Mouse (Mus musculus) liver, embryonic 11.5 days (tissue): Measurements from ENCODE around the gene Ubr4. TPM values are rescaled to one million over a fixed set of nuclear protein-coding genes. Genes with fewer than 3 reads are reported as not detected.

ENCODE experiments used
- ATAC-seq: fragments of 200-750 bp; cut with Nextera tagmentation; replicated peaks from 2 replicates; pipeline ENCODE4 v1.8.0; 2017; ENCODE audit warnings: moderate number of reproducible peaks, mild to moderate bottlenecking, moderate TSS enrichment, moderate library complexity; ENCODE audit not compliant: low FRiP score
- DNase-seq: peaks from one replicate; pipeline ENCODE4 v3.0.0-alpha.2; 2017; ENCODE audit warnings: low spot score
- H3K27ac ChIP-seq: fragments of 300-500 bp; sonication (generic); 2 replicates; pipeline ENCODE4 v1.5.1; 2014; ENCODE audit warnings: mild to moderate bottlenecking, low read depth, low read length, control low read depth
- H3K27me3 ChIP-seq: fragments of 300-500 bp; sonication (generic); replicated peaks from 2 replicates; pipeline ENCODE4 v1.6.1; 2014; ENCODE audit warnings: low read length, mixed read lengths; ENCODE audit not compliant: control insufficient read depth, insufficient read depth
- H3K36me3 ChIP-seq: fragments of 300-500 bp; sonication (generic); 2 replicates; pipeline ENCODE4 v1.6.1; 2014; ENCODE audit warnings: mild to moderate bottlenecking, low read length, moderate library complexity, mixed read lengths; ENCODE audit not compliant: control insufficient read depth, insufficient read depth
- H3K4me1 ChIP-seq: fragments of 300-500 bp; sonication (generic); replicated peaks from 2 replicates; pipeline ENCODE4 v1.6.1; 2014; ENCODE audit warnings: low read length, mixed read lengths; ENCODE audit not compliant: control insufficient read depth, insufficient read depth
- H3K4me2 ChIP-seq: fragments of 300-500 bp; sonication (generic); 2 replicates; pipeline ENCODE4 v1.6.1; 2014; ENCODE audit warnings: mild to moderate bottlenecking, control low read depth, moderate library complexity
- H3K4me3 ChIP-seq: fragments of 300-500 bp; sonication (generic); 2 replicates; pipeline ENCODE4 v1.5.1; 2014; ENCODE audit warnings: low read depth, low read length, control low read depth
- H3K9ac ChIP-seq: fragments of 300-500 bp; sonication (generic); 2 replicates; pipeline ENCODE4 v1.6.1; 2014; ENCODE audit warnings: low read depth, low read length, control low read depth
- H3K9me3 ChIP-seq: fragments of 300-500 bp; sonication (generic); 2 replicates; pipeline ENCODE4 v1.6.1; 2016; ENCODE audit warnings: low read length, inconsistent platforms, mixed read lengths; ENCODE audit not compliant: control insufficient read depth
- WGBS: fragments of 180-500 bp; shearing (Covaris S2); extraction: QIAGEN DNeasy Blood & Tissue Kit; methylation state at CpG from one replicate; pipeline ENCODE4 v1.1.7; 2014; 5-methylcytosine and 5-hydroxymethylcytosine counted together
- polyA plus RNA-seq: library from polyadenylated mRNA; unstranded; fragments of >200 nt; fragmentation: Nextera tagmentation; extraction: Ambion mirVana; gene quantifications from 2 replicates; pipeline ENCODE4 v1.2.1, GENCODE M21; 2014

Gene Ubr4
- polyA plus RNA-seq, 1 experiment from 2014 or later: 86.9 TPM

- Histone ChIP-seq H3K27ac (no peak overlapping the region), H3K9me3 (no peaks in the 10 kb centered on the region), H3K9ac (no peak overlapping the region), H3K4me2 (no peak overlapping the region), H3K4me3 (no peak overlapping the region), H3K4me1 (no peaks in the 10 kb centered on the region), H3K36me3 (peaks cover 79% of the 10 kb centered on the region), H3K27me3 (no peaks in the 10 kb centered on the region)
- ATAC-seq: no peak
- no peak for DNase-seq
- WGBS: 75% methylated on average over 2 of the region's 2 CpGs
Measured at GRCm38 (mm10) chr4:139423270-139423669, 70.9 kb downstream of the Ubr4 start.

GRCm38 (mm10) chr4:139430176-139430575 is 77.8 kb downstream of the Ubr4 start:
- no peaks in the 10 kb centered on the region for H3K4me1 ChIP-seq
- no peaks in the 10 kb centered on the region for H3K27me3 ChIP-seq
- H3K36me3 ChIP-seq: peaks cover 93% of the 10 kb centered on the region
- H3K9me3 ChIP-seq: no peaks in the 10 kb centered on the region
- H3K27ac ChIP-seq: no peak overlapping the region
- ATAC-seq (peak; percentile 66), DNase-seq (peak; percentile 55)
- no peak overlapping the region for H3K9ac ChIP-seq
- H3K4me2 ChIP-seq: no peak overlapping the region
- 51% methylated on average over 15 of the region's 15 CpGs for WGBS
- H3K4me3 ChIP-seq: no peak overlapping the region

- 89% methylated on average over 4 of the region's 4 CpGs for WGBS
- no peaks in the 10 kb centered on the region for H3K9me3 ChIP-seq
- H3K4me1 ChIP-seq: no peaks in the 10 kb centered on the region
- no peak overlapping the region for H3K27ac ChIP-seq
- H3K4me2 ChIP-seq: no peak overlapping the region
- peaks cover 93% of the 10 kb centered on the region for H3K36me3 ChIP-seq
- ATAC-seq: no peak
- H3K4me3 ChIP-seq: no peak overlapping the region
- no peak for DNase-seq
- H3K27me3 ChIP-seq: no peaks in the 10 kb centered on the region
- no peak overlapping the region for H3K9ac ChIP-seq
Measured at GRCm38 (mm10) chr4:139430891-139431290, 78.5 kb downstream of the Ubr4 start.

GRCm38 (mm10) chr4:139432966-139433765 is 80.8 kb downstream of the Ubr4 start:
- no peak overlapping the region for H3K4me2 ChIP-seq
- DNase-seq: no peak
- H3K27ac ChIP-seq: peak overlapping the region; percentile 55; the same call in 1 of the 2 replicates
- H3K36me3 ChIP-seq: peaks cover 91% of the 10 kb centered on the region
- no peaks in the 10 kb centered on the region for H3K9me3 ChIP-seq
- ATAC-seq: no peak
- no peak overlapping the region for H3K9ac ChIP-seq
- WGBS: 88% methylated on average over 15 of the region's 15 CpGs
- H3K4me3 ChIP-seq: no peak overlapping the region
- H3K27me3 ChIP-seq: no peaks in the 10 kb centered on the region
- no peaks in the 10 kb centered on the region for H3K4me1 ChIP-seq

GRCm38 (mm10) chr4:139441244-139441643 is 88.8 kb downstream of the Ubr4 start:
- H3K9ac ChIP-seq: no peak overlapping the region
- H3K27me3 ChIP-seq: no peaks in the 10 kb centered on the region
- no peak overlapping the region for H3K4me3 ChIP-seq
- peaks cover 69% of the 10 kb centered on the region for H3K36me3 ChIP-seq
- H3K4me2 ChIP-seq: no peak overlapping the region
- H3K27ac ChIP-seq: no peak overlapping the region
- DNase-seq (no peak), ATAC-seq (no peak)
- H3K4me1 ChIP-seq: no peaks in the 10 kb centered on the region
- no peaks in the 10 kb centered on the region for H3K9me3 ChIP-seq
- WGBS: 94% methylated on average over 5 of the region's 5 CpGs

GRCm38 (mm10) chr4:139441806-139442205 is 89.4 kb downstream of the Ubr4 start:
- H3K4me2 ChIP-seq: no peak overlapping the region
- H3K9ac ChIP-seq: no peak overlapping the region
- H3K4me3 ChIP-seq: no peak overlapping the region
- no peak overlapping the region for H3K27ac ChIP-seq
- DNase-seq (no peak), ATAC-seq (no peak)
- no peaks in the 10 kb centered on the region for H3K9me3 ChIP-seq
- peaks cover 71% of the 10 kb centered on the region for H3K36me3 ChIP-seq
- H3K27me3 ChIP-seq: no peaks in the 10 kb centered on the region
- H3K4me1 ChIP-seq: no peaks in the 10 kb centered on the region
- WGBS: 84% methylated on average over 4 of the region's 4 CpGs

- H3K9ac ChIP-seq: no peak overlapping the region
- no peaks in the 10 kb centered on the region for H3K9me3 ChIP-seq
- no peaks in the 10 kb centered on the region for H3K27me3 ChIP-seq
- H3K36me3 ChIP-seq: peaks cover 69% of the 10 kb centered on the region
- no peak overlapping the region for H3K4me2 ChIP-seq
- no peak for ATAC-seq
- no peak overlapping the region for H3K27ac ChIP-seq
- H3K4me1 ChIP-seq: no peaks in the 10 kb centered on the region
- DNase-seq: no peak
- H3K4me3 ChIP-seq: no peak overlapping the region
- 92% methylated on average over 15 of the region's 15 CpGs for WGBS
Measured at GRCm38 (mm10) chr4:139442391-139443355, 90.3 kb downstream of the Ubr4 start.

- no peaks in the 10 kb centered on the region for H3K9me3 ChIP-seq
- WGBS: 91% methylated on average over 10 of the region's 10 CpGs
- H3K4me3 ChIP-seq: no peak overlapping the region
- H3K27ac ChIP-seq: no peak overlapping the region
- no peaks in the 10 kb centered on the region for H3K4me1 ChIP-seq
- no peaks in the 10 kb centered on the region for H3K27me3 ChIP-seq
- ATAC-seq (no peak), DNase-seq (no peak)
- no peak overlapping the region for H3K4me2 ChIP-seq
- no peak overlapping the region for H3K9ac ChIP-seq
- H3K36me3 ChIP-seq: peaks cover 76% of the 10 kb centered on the region
Measured at GRCm38 (mm10) chr4:139444315-139444714, 91.9 kb downstream of the Ubr4 start.
